Mouse (Mus musculus) CH12.LX (cell line): Measurements from ENCODE around the gene Sox9.

ENCODE experiments used
- CTCF ChIP-seq, 2 experiments: IDR thresholded peaks in 1 of 2; conservative IDR thresholded peaks in 1 of 2; 2 replicates each; pipeline ENCODE4 v1.5.1; 2011 to 2012; ENCODE audit warnings: low read depth in 2 of 2, low read length in 2 of 2, improper control_type of control experiment in 1 of 2, inconsistent platforms in 1 of 2, mild to moderate bottlenecking in 1 of 2, moderate library complexity in 1 of 2
- MXI1 ChIP-seq: IDR thresholded peaks from 2 replicates; pipeline ENCODE4 v1.6.1; 2011; ENCODE audit warnings: mild to moderate bottlenecking, low read depth, low read length, improper control_type of control experiment
- POLR2AphosphoS2 ChIP-seq: IDR thresholded peaks from 2 replicates; pipeline ENCODE4 v1.6.1; 2011; ENCODE audit warnings: low read depth, low read length, improper control_type of control experiment
- USF1 ChIP-seq: IDR thresholded peaks from 2 replicates; pipeline ENCODE4 v1.6.1; 2014; ENCODE audit warnings: low read depth, mild to moderate bottlenecking, inconsistent platforms, low read length, improper control_type of control experiment

DNA sequence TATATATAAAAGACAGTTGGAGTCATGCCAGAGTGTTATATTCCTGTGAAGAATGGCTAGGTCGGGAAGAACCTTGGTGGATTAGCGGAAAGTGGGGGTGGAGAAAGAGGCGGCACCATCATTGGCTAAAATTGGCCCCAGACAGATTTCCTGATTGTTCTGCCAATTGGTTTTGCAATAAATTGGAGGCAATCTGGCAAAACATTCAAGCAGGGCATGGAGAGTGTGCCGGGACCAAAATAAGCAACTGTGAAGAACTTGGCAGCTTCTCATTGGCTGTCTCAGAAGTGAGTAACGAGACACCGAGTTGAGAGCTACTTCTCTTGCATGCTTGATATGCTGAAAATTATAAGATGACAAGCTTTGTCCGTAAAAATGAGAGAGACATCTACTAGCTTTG lies 49.6 kb upstream of the Sox9 start:
- TF ChIP-seq POLR2AphosphoS2, result no peak
- TF ChIP-seq CTCF (conservative IDR thresholded peaks at IDR 0.05 in 1 of 2, IDR thresholded peaks at IDR 0.05 in 1 of 2; ENCODE audit: low read depth in 2 of 2, low read length in 2 of 2), result no peak
- TF ChIP-seq MXI1, result no peak
- TF ChIP-seq USF1, result no peak
